Mouse (Mus musculus) large intestine, adult 2 months (tissue): ENCODE measurements around the gene Rpl15. TPM values are rescaled to one million over a fixed set of nuclear protein-coding genes. Genes with fewer than 3 reads are reported as not detected.
"Not testable (repeated sequence)": the region's sequence is repeated elsewhere in the genome, so short reads cannot be mapped to it uniquely, and the experiment has no call there.

Source experiments
- DNase-seq: peaks from one replicate; pipeline ENCODE4 v3.0.0-alpha.2; 2012; ENCODE audit warnings: low read depth, low spot score
- WGBS: fragments of 180-500 bp; shearing (Covaris S2); methylation state at CpG from one replicate; pipeline ENCODE4 v1.1.7; 2018; 5-methylcytosine and 5-hydroxymethylcytosine counted together
- polyA plus RNA-seq: library from polyadenylated mRNA; depleted of rRNA; stranded (reverse); fragments of >200 nt; gene quantifications from 2 replicates; pipeline ENCODE4 v1.2.3, GENCODE M21; 2012

The Rpl15 gene
- polyA plus RNA-seq, 1 experiment = 260 TPM

DNA sequence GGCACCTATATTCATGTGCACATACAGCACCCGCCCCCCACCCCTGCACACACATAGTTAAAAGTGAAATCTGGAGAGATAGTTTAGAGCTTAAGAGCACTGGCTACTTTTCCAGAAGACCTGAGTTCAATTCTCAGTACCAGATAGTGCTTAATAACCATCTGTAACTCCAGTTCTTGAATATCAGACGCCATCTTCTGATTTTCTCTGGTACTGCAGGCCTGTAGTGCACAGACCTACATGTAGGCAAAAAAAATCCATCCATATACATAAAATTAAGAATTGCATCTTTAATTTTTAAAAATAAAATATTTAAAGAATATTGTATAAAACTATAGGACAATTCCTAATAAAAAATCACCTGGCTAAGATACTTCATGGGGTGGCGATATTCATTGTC, 10.0 kb downstream of the Rpl15 start:
- no peak for DNase-seq
- whole genome bisulfite sequencing = 96% methylated on average over 3 of the region's 3 CpGs

DNA sequence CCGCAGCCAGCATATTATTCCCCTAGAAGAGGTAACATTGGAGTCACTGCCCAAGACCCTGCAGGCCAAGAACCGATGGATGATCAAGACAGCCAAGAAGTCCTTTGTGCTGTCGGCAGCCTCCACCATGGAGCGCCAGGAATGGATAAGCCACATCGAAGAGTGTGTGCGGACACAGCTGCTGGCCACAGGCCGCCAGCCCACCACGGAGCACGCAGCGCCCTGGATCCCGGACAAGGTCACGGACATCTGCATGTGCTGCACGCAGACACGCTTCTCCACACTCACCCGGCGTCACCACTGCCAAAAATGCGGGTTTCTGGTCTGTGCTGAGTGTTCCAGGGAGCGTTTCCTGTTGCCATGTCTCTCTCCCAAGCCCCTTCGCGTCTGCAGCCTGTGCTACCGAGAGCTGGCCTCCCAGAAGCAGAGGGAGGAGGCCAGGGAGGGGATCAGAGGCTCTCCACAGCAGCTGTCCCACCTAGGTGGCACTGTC, 28.5 kb downstream of the Rpl15 start:
- 88% methylated on average over 21 of the region's 21 CpGs for WGBS

DNA sequence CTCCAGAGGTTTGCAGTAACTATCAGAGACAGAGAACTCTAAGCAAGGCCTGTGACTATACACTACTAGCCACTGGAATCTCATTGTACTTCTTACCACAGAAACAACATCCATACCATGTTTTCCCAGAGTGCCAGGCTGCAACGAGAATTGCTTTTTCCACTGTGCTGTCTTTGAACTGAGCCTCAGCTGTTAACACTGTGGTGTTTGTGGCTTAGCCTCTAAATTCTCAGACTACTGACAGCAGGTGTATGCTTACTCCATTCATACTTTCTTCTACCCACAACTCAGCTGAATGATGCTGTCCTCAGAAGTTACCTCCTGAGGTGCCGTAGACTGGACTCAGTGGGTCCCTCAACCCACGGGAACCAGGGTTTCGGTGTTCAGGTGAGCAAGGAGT, 29.4 kb downstream of the Rpl15 start:
- DNase-seq = no peak

More for the DNA sequence above, 28.5 kb downstream of the Rpl15 start:
- DNase-seq = no peak

DNA sequence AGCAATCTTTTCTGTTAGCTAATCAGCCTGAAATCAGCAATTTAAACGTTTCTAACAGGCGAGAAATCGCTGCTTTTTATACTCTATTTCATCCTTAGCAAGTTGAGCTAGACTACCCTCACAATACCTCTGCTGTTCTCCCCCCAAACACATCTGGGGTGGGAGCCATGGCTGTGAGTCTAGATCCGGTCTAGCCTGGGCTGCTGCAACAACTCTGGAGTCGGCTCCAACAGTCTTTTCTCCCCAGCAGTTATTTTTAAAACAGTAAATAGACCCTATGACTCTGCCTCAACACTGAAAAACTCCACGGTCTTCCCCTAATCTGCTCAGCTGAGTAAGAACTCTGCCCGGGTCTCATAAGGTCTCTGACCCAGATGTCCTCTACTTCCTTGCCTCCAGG, 31.1 kb downstream of the Rpl15 start:
- no peak for DNase-seq
- WGBS = 67% methylated on average over 7 of the region's 7 CpGs

More for the DNA sequence above, 29.4 kb downstream of the Rpl15 start:
- 93% methylated on average over 4 of the region's 4 CpGs for WGBS

DNA sequence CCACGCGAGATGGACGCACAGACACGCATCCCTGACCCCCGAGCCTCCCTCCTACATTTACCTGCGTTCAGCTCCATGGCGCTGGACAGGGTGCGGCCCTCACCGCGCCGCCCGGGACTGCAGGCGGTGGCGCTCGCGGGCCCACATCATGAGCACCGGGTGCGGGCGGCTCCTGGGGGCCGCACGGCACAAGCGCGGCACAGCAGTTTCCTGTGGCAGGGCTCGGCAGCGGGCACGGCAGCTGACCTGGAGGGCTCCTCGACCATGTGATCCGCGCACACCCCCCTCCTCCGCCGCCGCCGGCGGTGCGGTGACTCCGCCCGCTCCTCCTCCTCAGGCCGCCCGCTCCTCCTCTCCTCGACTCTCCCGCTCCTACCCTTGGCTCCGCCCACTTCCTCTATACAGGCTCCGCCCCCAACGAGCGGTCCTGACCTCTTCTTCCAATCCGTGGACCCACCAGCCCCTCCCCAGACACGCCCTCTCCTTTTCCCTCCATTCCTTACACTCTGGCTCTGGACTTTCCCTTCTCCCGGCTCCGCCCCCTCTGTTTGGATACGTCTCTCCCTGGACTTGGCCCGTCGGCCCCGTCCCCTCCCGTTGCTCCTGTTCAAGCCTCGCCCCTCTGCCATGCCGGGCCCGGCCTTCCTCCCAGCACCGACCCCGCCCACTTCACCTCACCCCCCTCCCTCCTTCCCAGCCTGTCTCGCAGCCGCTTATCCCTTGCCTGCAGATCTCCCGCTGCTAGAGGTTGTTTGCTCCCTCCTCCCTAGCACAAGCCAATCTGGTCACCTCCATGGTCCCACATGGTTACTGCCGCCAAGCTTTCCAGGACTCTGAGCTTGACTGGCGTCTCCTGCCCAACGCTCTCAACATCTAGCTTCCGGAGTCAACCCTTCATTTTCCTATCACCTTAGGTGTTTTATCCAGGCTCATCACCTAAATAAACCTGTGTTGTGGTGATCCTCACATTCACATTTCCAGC, 32.1 kb downstream of the Rpl15 start, which contains the start of gene Nr1d2:
Nr1d2 (minus strand) TSS at position 378 of the 982 bp plus-strand sequence.
- WGBS = 1% methylated on average over 63 of the region's 66 CpGs
- peak; percentile 100 for DNase-seq

DNA sequence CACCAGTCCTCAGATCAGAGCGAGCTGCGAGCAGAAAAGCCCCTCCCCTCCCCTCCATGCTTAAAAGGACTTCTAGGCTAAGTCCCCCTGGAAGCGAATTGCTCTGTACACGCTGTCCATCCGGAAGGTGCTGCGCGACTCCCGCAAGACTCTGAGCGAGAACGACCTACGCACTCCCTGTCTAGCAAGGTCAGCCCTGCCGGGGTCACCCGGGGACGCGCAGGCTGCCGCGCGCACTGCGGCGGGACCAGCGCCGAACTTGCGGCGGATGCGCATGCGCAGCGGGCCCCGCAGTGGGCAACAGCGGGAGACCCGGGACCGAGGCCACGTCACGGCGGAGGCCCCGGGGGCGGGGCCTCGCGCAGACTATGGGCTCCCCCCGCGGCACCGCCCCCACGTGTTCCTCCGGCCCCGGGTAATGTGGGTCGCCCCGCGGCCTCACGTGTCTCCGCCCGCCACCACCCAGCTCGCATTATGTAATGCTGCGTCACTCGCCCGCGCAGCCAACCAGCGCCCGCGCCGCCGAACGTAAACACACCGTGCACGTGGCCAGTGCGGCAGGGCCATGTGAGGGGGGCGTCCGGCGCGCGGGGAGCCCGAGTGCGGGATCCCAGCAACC, 33.0 kb downstream of the Rpl15 start:
- WGBS = under 1% methylated on average over 71 of the region's 71 CpGs
- peak; percentile 65 for DNase-seq

DNA sequence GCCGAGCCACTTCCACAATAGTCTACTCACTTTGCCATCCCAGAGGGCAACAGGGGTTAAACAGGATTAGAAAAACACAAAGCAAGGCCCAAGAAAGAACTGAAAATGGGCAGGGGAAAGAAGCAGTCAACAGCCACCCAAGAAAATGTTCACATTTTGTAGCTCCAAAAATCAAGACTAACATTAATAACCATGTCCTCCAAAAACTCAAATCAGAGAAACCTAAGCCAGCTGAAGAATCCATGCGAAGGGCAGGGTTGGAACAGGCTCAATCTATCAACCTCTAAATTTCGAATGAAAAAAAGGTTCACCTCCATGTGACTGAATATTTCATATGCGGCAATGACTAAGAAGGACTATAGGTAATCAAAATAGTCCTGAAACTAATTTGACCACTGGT, 33.8 kb downstream of the Rpl15 start:
- 51% methylated on average over 4 of the region's 4 CpGs for WGBS

DNA sequence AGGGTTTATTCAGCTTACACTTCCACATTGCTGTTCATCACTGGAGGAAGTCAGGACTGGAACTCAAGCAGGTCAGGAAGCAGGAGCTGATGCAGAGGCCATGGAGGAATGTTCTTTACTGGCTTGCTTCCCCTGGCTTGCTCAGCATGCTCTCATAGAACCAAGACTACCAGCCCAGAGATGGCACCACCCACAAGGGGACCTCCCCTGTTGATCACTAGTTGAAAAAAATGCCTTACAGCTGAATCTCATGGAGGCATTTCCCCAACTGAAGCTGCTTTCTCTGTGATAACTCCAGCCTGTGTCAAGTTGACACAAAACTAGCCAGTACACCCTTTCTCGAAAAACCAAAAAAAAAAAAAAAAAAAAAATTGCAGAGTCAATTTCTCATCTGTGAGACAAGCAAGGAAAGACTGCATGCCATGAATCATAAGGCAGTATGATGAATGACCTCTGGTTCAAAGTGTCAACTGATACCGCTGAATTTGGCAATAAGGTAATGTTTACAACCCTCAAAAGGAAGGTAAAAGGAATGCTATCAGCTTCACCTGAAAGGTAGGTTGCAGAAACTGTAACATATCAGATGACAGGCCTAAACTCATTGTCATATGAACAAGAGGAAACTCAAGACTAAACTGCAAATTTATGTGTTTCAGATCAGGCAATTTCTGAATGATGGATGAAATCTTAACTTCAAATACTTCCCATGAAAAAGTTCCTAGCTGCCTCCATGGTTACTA, 34.5 kb downstream of the Rpl15 start:
- DNase-seq = not testable (repeated sequence)
- 35% methylated on average over 2 of the region's 2 CpGs for WGBS

More for the DNA sequence above, 33.8 kb downstream of the Rpl15 start:
- DNase-seq = no peak

DNA sequence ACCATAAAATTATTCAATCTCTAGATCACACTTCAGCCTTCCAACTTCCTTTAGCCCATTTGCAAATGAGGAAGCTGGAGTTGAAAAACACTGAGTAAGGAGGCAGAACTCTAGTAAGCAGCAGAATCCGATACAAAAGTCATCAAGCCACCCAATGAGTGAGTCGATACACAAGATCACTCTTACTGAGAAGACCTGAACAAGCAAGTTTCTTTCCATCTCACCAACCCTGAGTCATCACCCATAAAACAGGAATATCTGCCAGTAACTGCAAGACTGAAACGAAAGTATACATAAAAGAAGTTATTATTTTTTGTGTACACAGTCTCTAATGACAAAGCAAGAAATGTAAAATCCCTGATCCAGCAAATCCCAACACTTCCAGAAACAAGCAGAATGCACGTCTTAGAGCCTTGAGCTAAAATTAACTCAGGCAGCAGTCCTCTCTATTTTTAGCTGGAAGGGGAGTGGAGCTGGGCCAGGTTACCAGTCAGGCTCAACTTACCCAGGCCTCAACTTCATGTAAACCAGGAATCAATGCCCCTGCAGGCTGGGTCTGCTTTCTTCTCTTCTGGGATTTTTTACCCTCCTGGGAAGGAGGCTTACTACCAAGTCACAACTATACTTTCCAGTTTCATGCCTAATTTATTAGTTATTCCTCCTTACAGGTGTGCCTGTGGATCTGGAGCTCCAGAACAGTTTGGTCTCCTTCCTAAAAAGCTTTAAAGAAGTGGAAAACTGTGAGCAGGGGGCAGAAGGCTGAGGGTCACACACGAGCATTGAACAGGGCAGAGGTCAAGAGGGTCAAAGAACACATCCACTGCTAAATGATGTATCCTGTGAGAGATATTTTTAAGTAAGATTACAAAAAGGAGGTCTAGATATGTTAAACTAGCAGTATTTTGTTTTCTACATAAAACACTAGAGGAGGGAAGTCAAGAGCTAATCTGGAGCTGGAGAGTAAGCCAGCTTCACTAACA, 36.9 kb downstream of the Rpl15 start:
- DNase-seq = peak; percentile 68
- WGBS = 6% methylated on average over 5 of the region's 5 CpGs

DNA sequence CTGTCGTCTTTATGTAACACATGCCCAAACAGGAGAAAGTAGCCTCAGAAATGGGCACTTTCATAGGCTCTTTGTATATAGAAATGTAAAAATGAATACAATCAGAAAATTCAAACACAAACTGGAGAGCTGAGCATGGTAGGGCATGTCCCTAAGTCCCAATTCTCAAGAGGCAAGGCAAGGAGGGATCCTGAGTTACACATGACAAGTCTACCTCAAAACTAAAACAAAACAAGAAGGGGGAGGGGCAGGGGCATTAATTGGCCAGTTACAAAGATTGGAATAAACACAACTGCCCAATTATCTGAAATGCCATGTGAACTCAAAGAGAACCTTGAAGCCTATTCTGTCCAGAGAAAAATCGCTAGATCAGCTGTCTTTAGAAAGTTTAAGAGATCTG, 38.1 kb downstream of the Rpl15 start:
- 80% methylated on average over 2 of the region's 2 CpGs for WGBS
- DNase-seq = no peak

DNA sequence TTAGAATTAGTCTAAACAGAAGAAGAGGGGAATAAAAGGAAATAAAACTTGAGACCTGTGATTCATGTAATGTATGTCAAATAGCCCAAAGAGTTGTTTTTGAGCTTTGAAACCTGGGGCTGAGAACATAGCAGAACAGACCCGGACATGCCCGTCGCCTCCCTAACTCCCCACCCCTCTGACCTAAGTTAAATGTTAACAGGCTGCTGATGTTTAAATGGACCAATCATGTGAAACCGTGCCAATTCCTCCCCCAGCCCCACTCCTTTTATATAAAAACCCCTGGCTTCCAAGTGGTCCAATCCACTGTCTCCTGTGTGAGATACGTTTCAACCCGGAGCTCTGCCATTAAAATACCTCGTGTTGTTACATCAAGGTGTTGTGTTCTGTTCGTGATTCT, 39.3 kb downstream of the Rpl15 start:
- not testable (repeated sequence) for DNase-seq
- WGBS = 96% methylated on average over 8 of the region's 8 CpGs

DNA sequence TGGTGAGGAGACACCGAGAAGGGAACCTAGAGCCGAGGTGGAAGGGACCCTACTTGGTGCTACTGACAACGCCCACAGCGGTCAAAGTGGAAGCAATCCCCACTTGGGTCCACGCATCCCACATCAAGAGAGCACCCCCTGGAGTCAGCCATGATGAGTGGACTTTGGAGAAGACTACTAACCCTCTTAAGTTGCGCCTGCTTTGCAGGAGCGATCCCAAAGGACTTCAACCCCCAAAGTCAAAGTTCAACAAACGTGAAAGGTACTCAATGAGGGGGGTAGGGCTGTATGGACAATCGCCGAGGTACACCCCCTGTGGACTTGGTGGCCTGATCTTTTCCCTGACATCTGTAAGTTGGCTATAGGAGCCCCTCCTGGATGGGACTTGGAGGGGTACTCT, 41.4 kb downstream of the Rpl15 start:
- DNase-seq = not testable (repeated sequence)
- 97% methylated on average over 10 of the region's 10 CpGs for WGBS

DNA sequence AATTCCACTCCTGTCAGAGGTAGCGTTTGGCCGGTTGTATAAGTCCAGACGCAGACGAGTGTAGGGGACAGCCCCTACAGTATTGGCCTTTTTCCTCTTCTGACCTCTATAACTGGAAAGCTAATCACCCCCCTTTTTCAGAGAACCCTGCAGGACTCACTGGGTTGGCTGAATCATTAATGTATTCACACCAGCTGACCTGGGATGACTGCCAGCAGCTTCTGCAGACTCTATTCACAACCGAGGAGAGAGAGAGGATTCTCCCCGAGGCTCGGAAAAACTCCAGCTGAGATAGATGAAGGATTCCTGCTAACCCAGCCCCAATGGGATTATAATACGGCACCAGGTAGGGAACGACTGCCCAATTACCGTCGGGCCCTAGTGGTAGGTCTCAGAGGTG, 45.0 kb downstream of the Rpl15 start:
- WGBS = 76% methylated on average over 11 of the region's 11 CpGs
- not testable (repeated sequence) for DNase-seq

DNA sequence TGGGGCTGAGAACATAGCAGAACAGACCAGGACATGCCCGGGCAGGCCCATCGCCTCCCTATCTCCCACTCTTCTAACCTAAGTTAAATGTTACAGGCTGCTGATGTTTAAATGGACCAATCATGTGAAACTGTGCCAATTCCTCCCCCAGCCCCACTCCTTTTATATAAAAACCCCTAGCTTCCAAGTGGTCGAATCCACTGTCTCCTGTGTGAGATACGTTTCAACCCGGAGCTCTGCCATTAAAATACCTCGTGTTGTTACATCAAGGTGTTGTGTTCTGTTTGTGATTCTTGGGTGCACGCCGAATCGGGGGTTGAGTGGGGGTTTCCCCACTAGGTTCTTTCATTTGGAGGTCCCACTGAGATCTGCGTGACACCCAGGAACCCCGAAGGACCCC, 45.8 kb downstream of the Rpl15 start:
- WGBS = 98% methylated on average over 11 of the region's 11 CpGs
- not testable (repeated sequence) for DNase-seq

DNA sequence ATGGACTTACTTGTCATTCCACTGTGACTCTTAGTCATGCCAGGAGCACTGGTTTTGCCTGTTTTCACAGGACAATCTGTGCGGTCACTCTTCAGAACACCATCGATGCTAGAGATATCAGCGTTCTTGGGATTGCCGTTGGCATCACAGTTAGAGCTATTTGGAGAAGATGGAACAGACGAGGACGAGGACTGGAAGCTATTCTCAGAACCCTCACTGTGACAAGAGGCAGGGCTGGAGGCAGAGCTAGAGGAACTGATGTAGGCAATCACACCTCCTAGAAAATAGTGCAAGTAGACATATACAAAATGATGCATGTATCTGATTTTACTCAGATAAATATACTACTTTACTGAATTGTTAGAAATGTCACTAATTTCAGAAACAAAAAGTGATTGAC, 49.2 kb downstream of the Rpl15 start:
- DNase-seq = no peak
- WGBS = 97% methylated on average over 6 of the region's 6 CpGs
